Mouse (Mus musculus): Measurements from ENCODE around the gene Fcer1g. TPM values are rescaled to one million over a fixed set of nuclear protein-coding genes. Genes with fewer than 3 reads are reported as not detected.

Gene Fcer1g
- total RNA-seq (2021): 10 to 100 TPM; 23.2 to 46.7 TPM
- long read RNA-seq, experiment 1, partial matches to known transcripts: 0 of 4 reads
- long read RNA-seq, experiment 1, other reads (novel, unspliced or antisense): 1 of 4 reads
- long read RNA-seq, experiment 2, transcript Fcer1g-201 (5 exons, 674 nt): major isoform, 16 of 21 reads
- long read RNA-seq, experiment 2, partial matches to known transcripts: 1 of 21 reads
- long read RNA-seq, experiment 2, other reads (novel, unspliced or antisense): 4 of 21 reads

DNA sequence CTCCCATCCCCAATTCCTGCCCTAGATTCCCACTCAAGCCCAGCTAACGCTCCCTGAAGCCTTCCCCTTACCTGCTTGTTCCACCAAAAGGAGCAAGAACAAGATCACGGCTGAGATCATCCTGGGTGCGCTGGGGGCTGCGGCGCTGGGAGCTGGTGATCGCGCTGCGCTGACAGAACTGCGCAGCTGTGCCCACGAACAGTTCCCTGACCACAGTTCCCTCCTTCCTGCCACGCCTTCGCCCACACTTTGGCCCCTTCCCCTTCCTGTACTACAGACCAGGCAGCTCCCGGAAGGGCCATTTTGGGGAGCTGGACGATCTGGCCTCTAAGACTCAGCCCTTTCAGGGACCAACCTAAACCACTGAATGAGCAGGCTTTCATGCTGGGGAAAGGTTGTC lies at the start of gene Fcer1g:
Fcer1g (minus strand) TSS at position 240 of the 400 bp plus-strand sequence.
- DNase-seq (ENCODE audit: low spot score in 2 of 2): no peak

DNA sequence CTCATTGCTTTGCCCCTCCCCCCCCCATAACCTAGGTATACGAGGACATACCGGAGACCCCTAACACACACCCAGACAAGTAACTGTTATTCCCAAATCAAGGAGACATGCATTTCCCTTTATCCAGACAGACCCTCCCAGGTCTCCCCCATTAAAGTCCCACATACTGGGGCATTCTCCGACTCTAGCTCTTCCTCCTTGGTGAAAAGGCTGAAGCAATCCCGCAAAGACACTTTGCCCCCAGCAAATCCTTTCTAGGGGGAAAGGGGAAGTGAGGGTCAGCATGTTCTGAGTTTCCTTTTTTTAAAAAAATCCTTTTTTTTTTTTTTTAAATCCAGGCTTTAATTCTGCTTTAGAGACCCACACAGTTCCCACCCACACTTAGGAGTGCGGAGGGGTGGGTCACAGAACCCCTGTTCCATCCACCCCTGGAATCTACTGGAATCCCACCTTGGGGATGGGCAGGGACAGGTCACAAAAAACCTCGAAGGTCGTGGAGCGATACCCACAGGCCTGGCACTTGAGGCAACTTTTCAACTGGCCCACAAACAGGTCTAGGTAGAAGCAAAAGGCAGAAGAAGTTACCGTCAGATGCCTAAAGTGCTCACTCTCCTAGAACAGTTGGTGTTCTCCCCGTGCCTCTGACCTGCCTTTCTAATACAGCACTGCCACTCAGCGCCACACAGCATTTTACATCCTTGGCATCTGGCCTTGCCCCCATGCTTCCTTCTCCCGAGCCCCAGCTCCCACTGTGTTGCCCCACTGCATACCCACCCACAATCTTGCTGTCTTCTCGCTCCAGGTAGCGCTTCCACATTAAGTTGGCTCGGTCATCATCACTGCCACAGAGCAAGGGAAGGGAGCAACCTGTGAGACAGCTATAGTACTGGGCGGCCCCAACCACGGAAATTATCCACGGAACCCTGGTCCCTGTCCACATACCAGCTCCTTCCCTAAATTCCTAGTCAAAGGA lies 49.3 kb upstream of the Fcer1g start:
- no peak for DNase-seq (ENCODE audit: low spot score in 2 of 2)

GRCm38 (mm10) chr1:171282086-171282805 lies 48.1 kb upstream of the Fcer1g start:
- no peak for DNase-seq (ENCODE audit: low spot score in 2 of 2)

DNA sequence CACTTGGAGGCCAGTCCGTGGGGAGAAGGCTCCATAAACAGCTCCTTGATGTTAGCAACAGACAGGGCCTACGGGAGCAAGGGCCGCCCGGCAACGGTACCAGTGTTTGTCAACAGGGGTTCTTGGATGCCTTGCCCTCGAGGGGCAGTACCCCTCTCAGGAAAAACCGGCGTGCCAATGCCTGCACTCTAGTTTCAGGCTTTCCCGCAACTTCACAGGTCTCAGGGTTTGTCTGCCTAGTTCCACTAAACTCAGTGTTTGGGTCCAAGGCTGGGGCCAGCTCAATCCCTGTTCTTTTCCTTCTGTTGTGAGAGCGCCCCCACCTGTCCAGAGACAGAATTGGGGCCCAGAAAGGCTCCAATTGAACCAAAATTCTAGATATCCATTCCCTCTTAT lies 47.4 kb upstream of the Fcer1g start:
- DNase-seq (ENCODE audit: low spot score in 2 of 2): peak; percentile 82 to 85

GRCm38 (mm10) chr1:171280916-171281527 lies 46.9 kb upstream of the Fcer1g start, which contains the start of gene Ppox:
Gene Ppox, minus strand, starts transcription at chr1:171281186.
- DNase-seq (ENCODE audit: low spot score in 2 of 2): peak; percentile 74 to 79

DNA sequence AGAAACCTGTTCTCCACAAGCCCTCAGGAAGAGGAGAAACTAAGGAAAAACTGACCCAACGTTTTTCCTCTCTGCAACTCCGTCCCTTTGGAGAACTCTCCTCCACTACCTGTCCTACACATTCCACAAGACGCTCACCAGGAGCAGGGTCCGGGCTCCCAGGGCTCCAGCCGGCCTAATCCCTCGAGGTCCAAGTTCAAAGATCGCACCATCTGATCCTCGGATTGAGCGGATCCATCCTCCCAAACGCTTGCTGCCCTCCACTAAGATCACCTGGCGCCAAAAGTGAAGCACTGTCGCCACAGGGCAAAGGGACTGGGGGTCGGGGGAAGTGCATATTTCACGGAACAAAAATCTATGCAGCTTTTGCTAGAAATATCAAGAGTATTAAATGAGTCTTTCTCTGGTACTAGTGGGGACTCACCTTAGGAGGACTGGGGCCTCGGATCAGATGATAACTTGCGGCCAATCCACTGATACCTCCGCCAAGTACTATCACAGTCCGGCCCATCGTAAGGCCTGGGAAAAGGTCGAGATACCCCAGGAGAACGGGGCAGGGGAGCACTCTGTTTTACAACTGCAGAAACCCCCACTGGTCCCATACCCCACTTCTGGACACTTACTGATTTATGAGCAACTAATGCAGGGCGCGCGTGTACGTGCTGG lies 46.2 kb upstream of the Fcer1g start:
- peak in 1 of 2 experiments; percentile 16 for DNase-seq (ENCODE audit: low spot score in 2 of 2)

DNA sequence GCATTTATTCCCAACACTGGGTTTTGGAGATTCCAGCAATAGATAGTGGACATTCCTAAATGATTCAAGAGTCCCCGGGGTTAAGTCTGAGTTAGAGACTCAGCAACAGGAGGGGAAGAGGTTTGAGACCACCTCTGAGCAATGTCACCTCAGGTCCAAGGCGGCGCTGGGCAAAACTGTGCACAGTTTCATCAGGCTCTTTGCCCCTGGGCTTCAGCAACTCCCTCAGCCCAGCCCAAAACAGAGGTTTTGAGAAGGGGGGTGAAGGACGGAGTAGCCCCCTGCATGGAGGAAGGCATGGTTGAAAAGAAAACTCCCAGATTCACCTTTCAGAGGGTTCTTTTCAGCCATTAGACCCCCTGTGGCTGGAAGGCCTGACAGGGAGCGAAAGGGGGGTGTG lies 45.6 kb upstream of the Fcer1g start:
- DNase-seq (ENCODE audit: low spot score in 2 of 2): peak in 1 of 2 experiments; percentile 16

GRCm38 (mm10) chr1:171279012-171279705 lies 45.0 kb upstream of the Fcer1g start:
- DNase-seq (ENCODE audit: low spot score in 2 of 2): peak in 1 of 2 experiments; percentile 18

DNA sequence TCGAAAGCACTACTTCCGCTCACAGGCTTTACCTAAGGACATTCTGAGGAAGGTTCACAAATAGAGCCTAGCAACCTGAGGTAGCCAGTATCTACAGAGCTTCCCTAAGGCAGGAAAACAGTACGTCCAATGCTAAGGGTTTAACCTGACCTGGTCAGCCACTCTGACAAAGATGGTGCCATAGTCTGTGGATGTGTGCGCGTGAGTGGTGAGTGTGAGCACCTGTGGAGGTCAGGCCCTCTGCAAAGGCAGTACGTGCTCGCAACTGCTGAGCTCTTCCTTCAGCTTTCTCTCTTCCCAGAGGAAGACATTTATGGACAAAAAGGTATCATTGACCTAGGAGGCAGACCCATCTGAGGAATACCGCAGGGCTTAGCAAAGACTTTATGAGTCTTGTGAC lies 44.3 kb upstream of the Fcer1g start:
- peak in 1 of 2 experiments; percentile 9 for DNase-seq (ENCODE audit: low spot score in 2 of 2)

DNA sequence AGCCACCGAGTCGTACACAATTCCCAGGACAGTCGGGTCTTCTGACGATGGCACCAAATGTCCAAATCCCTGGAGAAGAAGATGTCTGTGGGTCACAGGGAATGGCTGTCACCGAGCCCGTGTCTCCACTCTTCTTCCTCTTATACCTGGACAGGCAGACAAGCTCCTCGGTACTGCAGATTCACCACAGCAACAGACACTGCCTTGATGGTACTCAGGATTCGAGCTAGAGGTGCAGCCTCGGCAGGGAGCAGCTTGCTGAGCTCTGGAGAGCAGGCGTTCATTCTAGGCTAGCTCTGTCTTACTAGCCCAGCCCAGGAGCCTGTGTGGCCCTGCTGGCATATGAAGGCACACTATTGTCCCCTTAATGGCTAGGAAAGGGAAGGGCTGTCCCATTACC lies 43.6 kb upstream of the Fcer1g start:
- peak in 1 of 2 experiments; percentile 14 for DNase-seq (ENCODE audit: low spot score in 2 of 2)

GRCm38 (mm10) chr1:171276110-171276748 lies 42.1 kb upstream of the Fcer1g start:
- DNase-seq (ENCODE audit: low spot score in 2 of 2): no peak

GRCm38 (mm10) chr1:171275144-171275734 lies 41.1 kb upstream of the Fcer1g start:
- no peak for DNase-seq (ENCODE audit: low spot score in 2 of 2)

- no peak for DNase-seq (ENCODE audit: low spot score in 2 of 2)
These were observed 40.0 kb upstream of the Fcer1g start for GRCm38 (mm10) chr1:171274171-171274570.

DNA sequence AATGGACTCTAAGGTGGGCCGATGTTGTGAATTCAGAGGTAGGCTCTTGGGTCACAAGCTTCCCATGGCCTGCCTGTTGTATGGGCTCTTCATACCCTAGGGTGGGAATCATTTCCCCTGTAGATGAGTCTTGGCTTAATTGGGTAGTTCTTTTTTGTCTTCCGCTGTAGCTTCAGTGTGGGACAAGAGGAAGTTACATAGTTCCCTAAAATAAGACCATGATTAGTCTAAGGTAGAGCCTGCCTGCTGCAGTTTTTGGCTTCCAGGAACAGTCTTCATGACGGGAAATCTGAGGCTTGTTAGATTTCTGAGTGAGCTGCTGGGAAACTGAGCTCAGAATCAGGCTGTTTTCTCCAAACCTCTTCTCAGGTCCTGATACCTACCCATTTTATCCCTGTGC lies 37.9 kb upstream of the Fcer1g start:
- DNase-seq (ENCODE audit: low spot score in 2 of 2): no peak

- no peak for DNase-seq (ENCODE audit: low spot score in 2 of 2)
These were observed 37.5 kb upstream of the Fcer1g start for GRCm38 (mm10) chr1:171271622-171272021.

GRCm38 (mm10) chr1:171271196-171271595 lies 37.0 kb upstream of the Fcer1g start:
- no peak for DNase-seq (ENCODE audit: low spot score in 2 of 2)

- no peak for DNase-seq (ENCODE audit: low spot score in 2 of 2)
These were observed 36.4 kb upstream of the Fcer1g start for GRCm38 (mm10) chr1:171270573-171270900.

GRCm38 (mm10) chr1:171269848-171270572 lies 35.8 kb upstream of the Fcer1g start, which contains the start of gene B4galt3:
Gene B4galt3, plus strand, starts transcription at chr1:171270328.
- peak; percentile 99 for DNase-seq (ENCODE audit: low spot score in 2 of 2)

Measured in adrenal gland, adult 18-20 months (tissue).